Mouse (Mus musculus) liver, embryonic 14.5 days (tissue): ENCODE data around the gene B3gntl1. TPM values are rescaled to one million over a fixed set of nuclear protein-coding genes. Genes with fewer than 3 reads are reported as not detected.
"Not testable (repeated sequence)": the region's sequence is repeated elsewhere in the genome, so short reads cannot be mapped to it uniquely, and the experiment has no call there.

Experiments used
- ATAC-seq: fragments of 200-750 bp; cut with Nextera tagmentation; 2 replicates; pipeline ENCODE4 v1.8.0; 2017; ENCODE audit warnings: moderate number of reproducible peaks, mild to moderate bottlenecking, moderate library complexity; ENCODE audit not compliant: insufficient read depth
- DNase-seq, 3 experiments: peaks; one replicate each; pipeline ENCODE4 v3.0.0-alpha.2; 2012 to 2013; ENCODE audit warnings: low read depth in 3 of 3, low spot score in 3 of 3
- H3K27ac ChIP-seq: fragments of 300-500 bp; sonication (generic); 2 replicates; pipeline ENCODE4 v1.5.1; 2014; ENCODE audit warnings: moderate library complexity, mild to moderate bottlenecking, control low read depth, inconsistent platforms
- H3K27me3 ChIP-seq: fragments of 300-500 bp; sonication (generic); 2 replicates; pipeline ENCODE4 v1.6.1; 2014; ENCODE audit warnings: mild to moderate bottlenecking, low read length, moderate library complexity; ENCODE audit not compliant: control insufficient read depth, insufficient read depth
- H3K36me3 ChIP-seq: fragments of 300-500 bp; sonication (generic); replicated peaks from 2 replicates; pipeline ENCODE4 v1.6.1; 2014; ENCODE audit warnings: low read depth; ENCODE audit not compliant: control insufficient read depth, insufficient read depth
- H3K4me1 ChIP-seq, 2 experiments: fragments of 200-500 bp in 1 of 2; fragments of 300-500 bp in 1 of 2; sonication (generic) in 1 of 2; replicated peaks; 2 replicates each; pipeline ENCODE4 v1.6.1; 2012 to 2014; ENCODE audit warnings: antibody characterized with exemption in 1 of 2, inconsistent platforms in 1 of 2, low read length in 1 of 2; ENCODE audit not compliant: control insufficient read depth in 2 of 2, insufficient read depth in 2 of 2
- H3K4me2 ChIP-seq: fragments of 300-500 bp; sonication (generic); 2 replicates; pipeline ENCODE4 v1.6.1; 2014; ENCODE audit warnings: low read depth, mild to moderate bottlenecking, control low read depth, moderate library complexity
- H3K4me3 ChIP-seq, 2 experiments: fragments of 200-500 bp in 1 of 2; fragments of 300-500 bp in 1 of 2; sonication (generic) in 1 of 2; 2 replicates each; pipeline ENCODE4 v1.5.1; 2012 to 2014; ENCODE audit warnings: low read depth in 2 of 2, low read length in 2 of 2, mild to moderate bottlenecking in 2 of 2, control low read depth in 1 of 2, inconsistent platforms in 1 of 2, moderate library complexity in 1 of 2; ENCODE audit not compliant: insufficient read depth in 1 of 2
- H3K9ac ChIP-seq: fragments of 300-500 bp; sonication (generic); replicated peaks from 2 replicates; pipeline ENCODE4 v1.6.1; 2014; ENCODE audit warnings: mild to moderate bottlenecking, control low read depth, moderate library complexity
- H3K9me3 ChIP-seq: fragments of 300-500 bp; sonication (generic); 2 replicates; pipeline ENCODE4 v1.6.1; 2016; ENCODE audit warnings: low read length, mixed read lengths; ENCODE audit not compliant: control insufficient read depth
- CTCF ChIP-seq: IDR thresholded peaks from 2 replicates; pipeline ENCODE4 v1.5.1; 2016; ENCODE audit warnings: antibody characterized with exemption, low read depth, control low read depth
- EP300 ChIP-seq: IDR thresholded peaks from 2 replicates; pipeline ENCODE4 v1.6.1; 2016; ENCODE audit warnings: antibody characterized with exemption, low read depth
- WGBS: fragments of 180-500 bp; shearing (Covaris S2); extraction: QIAGEN DNeasy Blood & Tissue Kit; methylation state at CpG from one replicate; pipeline ENCODE4 v1.1.7; 2014; ENCODE audit not compliant: insufficient replicate concordance; 5-methylcytosine and 5-hydroxymethylcytosine counted together
- polyA plus RNA-seq, 2 experiments: library from polyadenylated mRNA; depleted of rRNA in 1 of 2; stranded (reverse) in 1 of 2; unstranded in 1 of 2; fragments of >200 nt; fragmentation: Nextera tagmentation in 1 of 2; extraction: Ambion mirVana in 1 of 2; gene quantifications; 2 replicates each; pipeline versions ENCODE4 v1.2.1 to v1.2.3; 2012 to 2014

The B3gntl1 gene
- polyA plus RNA-seq, 2 experiments, result 1.2 to 1.6 TPM

- 77% methylated on average over 4 of the region's 4 CpGs for WGBS
- no peaks in the 10 kb centered on the region for H3K36me3 ChIP-seq
Measured at GRCm38 (mm10) chr11:121667541-121667940, 5.4 kb downstream of the B3gntl1 start.

GRCm38 (mm10) chr11:121661116-121661515, 11.8 kb downstream of the B3gntl1 start:
- H3K4me2 ChIP-seq, result no peak overlapping the region
- H3K4me3 ChIP-seq, result no peak overlapping the region
- no peak overlapping the region for H3K27ac ChIP-seq
- DNase-seq (no peak), ATAC-seq (no peak)
- 62% methylated on average over 2 of the region's 2 CpGs for WGBS
- H3K36me3 ChIP-seq, result no peaks in the 10 kb centered on the region
- H3K27me3 ChIP-seq, result no peaks in the 10 kb centered on the region
- H3K4me1 ChIP-seq, result no peaks in the 10 kb centered on the region
- no peak overlapping the region for H3K9ac ChIP-seq
- no peak for TF ChIP-seq EP300
- TF ChIP-seq CTCF, result no peak
- no peaks in the 10 kb centered on the region for H3K9me3 ChIP-seq

More at GRCm38 (mm10) chr11:121667541-121667940, 5.4 kb downstream of the B3gntl1 start:
- ATAC-seq (no peak), DNase-seq (no peak)
- Histone ChIP-seq H3K27me3 (no peaks in the 10 kb centered on the region), H3K4me1 (no peaks in the 10 kb centered on the region), H3K9me3 (no peaks in the 10 kb centered on the region), H3K27ac (no peak overlapping the region), H3K9ac (no peak overlapping the region), H3K4me3 (no peak overlapping the region), H3K4me2 (no peak overlapping the region)
- TF ChIP-seq CTCF (no peak), EP300 (no peak)

DNA sequence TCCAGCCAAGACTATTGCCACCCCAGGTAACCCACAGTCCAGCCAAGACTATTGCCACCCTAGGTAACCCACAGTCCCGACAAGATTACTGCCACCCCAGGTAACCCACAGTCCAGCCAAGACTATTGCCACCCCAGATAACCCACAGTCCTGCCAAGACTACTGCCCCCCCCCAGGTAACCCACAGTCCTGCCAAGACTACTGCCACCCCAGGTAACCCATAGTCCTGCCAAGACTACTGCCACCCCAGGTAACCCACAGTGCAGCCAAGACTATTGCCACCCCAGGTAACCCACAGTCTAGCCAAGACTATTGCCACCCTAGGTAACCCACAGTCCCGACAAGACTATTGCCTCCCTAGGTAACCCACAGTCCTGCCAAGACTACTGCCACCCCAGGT, 12.3 kb downstream of the B3gntl1 start:
- H3K27me3 ChIP-seq, H3K27ac ChIP-seq, ATAC-seq, H3K9ac ChIP-seq, H3K9me3 ChIP-seq, H3K36me3 ChIP-seq, H3K4me2 ChIP-seq, H3K4me1 ChIP-seq, DNase-seq, H3K4me3 ChIP-seq: not testable (repeated sequence)
- WGBS, result 69% methylated on average over 2 of the region's 2 CpGs

- Histone ChIP-seq H3K4me2 (no peak overlapping the region), H3K9ac (no peak overlapping the region), H3K27ac (no peak overlapping the region), H3K36me3 (no peaks in the 10 kb centered on the region), H3K9me3 (no peaks in the 10 kb centered on the region), H3K27me3 (no peaks in the 10 kb centered on the region), H3K4me1 (peaks cover 0 to 2% of the 10 kb centered on the region in 2 experiments; a peak in 1 of 4 replicates), H3K4me3 (no peak overlapping the region)
- ATAC-seq (no peak), DNase-seq (no peak)
- 45% methylated on average over 1 of the region's 1 CpGs for WGBS
- TF ChIP-seq EP300, result no peak
- no peak; the same call in 1 of the 2 replicates for TF ChIP-seq CTCF
Measured at GRCm38 (mm10) chr11:121658151-121658550, 14.8 kb downstream of the B3gntl1 start.

- no peak for ATAC-seq
- no peaks in the 10 kb centered on the region for H3K27me3 ChIP-seq
- DNase-seq, result no peak
- H3K9me3 ChIP-seq, result no peaks in the 10 kb centered on the region
- no peak overlapping the region for H3K4me3 ChIP-seq
- TF ChIP-seq CTCF, result no peak
- no peak for TF ChIP-seq EP300
- no peak overlapping the region for H3K4me2 ChIP-seq
- 56% methylated on average over 6 of the region's 6 CpGs for WGBS
- H3K9ac ChIP-seq, result no peak overlapping the region
- H3K36me3 ChIP-seq, result no peaks in the 10 kb centered on the region
- H3K27ac ChIP-seq, result no peak overlapping the region
- H3K4me1 ChIP-seq, result peaks cover 0 to 2% of the 10 kb centered on the region in 2 experiments; a peak in 1 of 4 replicates
Measured at GRCm38 (mm10) chr11:121655807-121656511, 17.0 kb downstream of the B3gntl1 start.
